Mouse (Mus musculus): ENCODE measurements around the gene Sema3f. TPM values are rescaled to one million over a fixed set of nuclear protein-coding genes. Genes with fewer than 3 reads are reported as not detected.

Sema3f gene
- total and polyA plus RNA-seq, 2 experiments from 2014 or later: 2.7 to 59.5 TPM

DNA sequence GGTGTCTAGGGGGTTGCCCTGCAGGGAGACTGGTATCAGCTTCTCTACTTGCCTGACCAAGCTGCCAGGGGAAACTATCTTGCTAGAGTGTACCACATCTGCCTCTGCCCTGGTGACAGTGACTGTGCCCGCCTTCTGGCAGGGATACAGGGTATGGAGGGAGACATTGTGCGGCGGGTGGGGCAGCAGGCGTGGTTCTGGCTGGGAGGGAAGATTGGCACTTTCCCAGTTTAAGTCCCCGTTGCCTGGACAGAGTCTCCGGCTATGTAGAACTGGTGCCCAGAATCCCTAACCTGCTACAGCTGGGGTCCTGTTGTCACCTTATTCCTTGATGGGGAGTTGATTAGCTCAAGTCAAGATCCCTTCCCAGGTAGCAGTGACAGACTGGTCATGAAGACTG, 77.8 kb downstream of the Sema3f start:
- H3K27me3 ChIP-seq (ENCODE audit: control insufficient read depth, insufficient read depth, low read length): no peaks in the 10 kb centered on the region
- peak overlapping the region; percentile 85 for H3K4me3 ChIP-seq (ENCODE audit: low read depth, low read length)
- H3K27ac ChIP-seq (ENCODE audit: low read depth): peak overlapping the region; percentile 94
- WGBS: 8% methylated on average over 6 of the region's 6 CpGs
- ATAC-seq (ENCODE audit: insufficient read depth, low read depth) (no peak), DNase-seq (ENCODE audit: low spot score) (peak; percentile 65)
- 0 out of 2 replicates have a peak, but pooled peaks cover 6% of the 10 kb centered on the region for H3K36me3 ChIP-seq (replicated peaks; ENCODE audit: control insufficient read depth, insufficient read depth, low read length)
- H3K4me2 ChIP-seq (ENCODE audit: low read depth, low read length): peak overlapping the region; percentile 80
- peak overlapping the region; percentile 89 for H3K9ac ChIP-seq (replicated peaks; ENCODE audit: low read depth, low read length)
- H3K9me3 ChIP-seq (replicated peaks; ENCODE audit: control insufficient read depth, low read length): no peaks in the 10 kb centered on the region
- no peak for TF ChIP-seq CTCF (IDR thresholded peaks at IDR 0.05; ENCODE audit: low read depth)
- no peak for TF ChIP-seq EP300 (IDR thresholded peaks at IDR 0.05; ENCODE audit: low read depth)
- H3K4me1 ChIP-seq (ENCODE audit: control insufficient read depth, insufficient read depth): peaks cover 45% of the 10 kb centered on the region

DNA sequence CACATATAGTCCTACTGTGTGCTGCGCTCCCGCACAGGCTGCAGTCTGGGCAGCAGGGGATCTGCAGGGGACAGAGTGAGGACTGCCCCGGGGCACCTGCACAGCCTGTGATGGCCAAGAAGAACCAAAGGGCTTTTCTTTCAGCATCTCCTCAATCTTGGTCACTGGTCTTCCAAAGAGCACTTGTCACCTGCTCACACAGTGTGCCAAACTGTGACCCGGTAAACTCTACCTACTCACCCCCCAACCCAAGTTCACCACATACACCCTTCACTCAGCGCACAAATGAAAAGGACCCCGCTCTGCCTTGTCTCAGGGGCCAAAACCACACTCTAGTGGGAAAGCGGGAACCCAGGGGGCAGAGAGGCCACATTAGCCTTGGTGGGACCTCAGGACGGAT, 78.4 kb downstream of the Sema3f start:
- no peak for ATAC-seq (ENCODE audit: insufficient read depth, low read depth)
- H3K4me3 ChIP-seq (ENCODE audit: low read depth, low read length): peak overlapping the region; percentile 85; the same call in 1 of the 2 replicates
- 85% methylated on average over 8 of the region's 8 CpGs for WGBS

More for the DNA sequence above, 78.4 kb downstream of the Sema3f start:
- Histone ChIP-seq H3K4me2 (ENCODE audit: low read depth, low read length) (peak overlapping the region; percentile 80), H3K27ac (ENCODE audit: low read depth) (peak overlapping the region; percentile 94), H3K9ac (replicated peaks; ENCODE audit: low read depth, low read length) (peak overlapping the region; percentile 89; the same call in 1 of the 2 replicates), H3K36me3 (replicated peaks; ENCODE audit: control insufficient read depth, insufficient read depth, low read length) (0 out of 2 replicates have a peak, but pooled peaks cover 6% of the 10 kb centered on the region), H3K4me1 (ENCODE audit: control insufficient read depth, insufficient read depth) (peaks cover 51% of the 10 kb centered on the region), H3K9me3 (replicated peaks; ENCODE audit: control insufficient read depth, low read length) (no peaks in the 10 kb centered on the region), H3K27me3 (ENCODE audit: control insufficient read depth, insufficient read depth, low read length) (no peaks in the 10 kb centered on the region)
- no peak for DNase-seq (ENCODE audit: low spot score)
- TF ChIP-seq CTCF (IDR thresholded peaks at IDR 0.05; ENCODE audit: low read depth): no peak
- TF ChIP-seq EP300 (IDR thresholded peaks at IDR 0.05; ENCODE audit: low read depth): no peak

Other genes starting within 250 kb of the Sema3f start
- gene Tmem115, start 176.5 kb downstream of the Sema3f start, total RNA-seq (2014; rRNA removed; ENCODE audit: low replicate concordance): 33.4 and 37.3 TPM in 2 replicates
- gene Tmem115, start 176.5 kb downstream of the Sema3f start, polyA plus RNA-seq (2015; fragmentation: Nextera tagmentation; extraction: Ambion mirVana): 26.7 and 28.5 TPM in 2 replicates
- 13.4 and 22.1 TPM in 2 replicates for gene Cyb561d2, start 168.3 kb downstream of the Sema3f start, total RNA-seq (2014; rRNA removed; ENCODE audit: low replicate concordance)
- gene Cyb561d2, start 168.3 kb downstream of the Sema3f start, polyA plus RNA-seq (2015; fragmentation: Nextera tagmentation; extraction: Ambion mirVana): 14.3 and 16.9 TPM in 2 replicates
- gene Nprl2, start 168.2 kb downstream of the Sema3f start, total RNA-seq (2014; rRNA removed; ENCODE audit: low replicate concordance): 42.3 and 56.4 TPM in 2 replicates
- gene Nprl2, start 168.2 kb downstream of the Sema3f start, polyA plus RNA-seq (2015; fragmentation: Nextera tagmentation; extraction: Ambion mirVana): 22.5 and 23.2 TPM in 2 replicates
- gene Zmynd10, start 163.2 kb downstream of the Sema3f start, total RNA-seq (2014; rRNA removed; ENCODE audit: low replicate concordance): not detected in 2 replicates
- gene Zmynd10, start 163.2 kb downstream of the Sema3f start, polyA plus RNA-seq (2015; fragmentation: Nextera tagmentation; extraction: Ambion mirVana): 0.25 and 0.49 TPM in 2 replicates
- gene Rassf1, start 158.9 kb downstream of the Sema3f start, total RNA-seq (2014; rRNA removed; ENCODE audit: low replicate concordance): 28.7 and 39.0 TPM in 2 replicates
- gene Rassf1, start 158.9 kb downstream of the Sema3f start, polyA plus RNA-seq (2015; fragmentation: Nextera tagmentation; extraction: Ambion mirVana): 34.4 and 35.1 TPM in 2 replicates
- gene Tusc2, start 147.2 kb downstream of the Sema3f start, total RNA-seq (2014; rRNA removed; ENCODE audit: low replicate concordance): 38.6 and 51.2 TPM in 2 replicates
- 37.0 and 38.8 TPM in 2 replicates for gene Tusc2, start 147.2 kb downstream of the Sema3f start, polyA plus RNA-seq (2015; fragmentation: Nextera tagmentation; extraction: Ambion mirVana)
- gene Hyal2, start 142.5 kb downstream of the Sema3f start, total RNA-seq (2014; rRNA removed; ENCODE audit: low replicate concordance): 67.8 and 97.3 TPM in 2 replicates
- 58.6 and 60.5 TPM in 2 replicates for gene Hyal2, start 142.5 kb downstream of the Sema3f start, polyA plus RNA-seq (2015; fragmentation: Nextera tagmentation; extraction: Ambion mirVana)
- 14.0 and 21.3 TPM in 2 replicates for gene Hyal1, start 133.5 kb downstream of the Sema3f start, total RNA-seq (2014; rRNA removed; ENCODE audit: low replicate concordance)
- gene Hyal1, start 133.5 kb downstream of the Sema3f start, polyA plus RNA-seq (2015; fragmentation: Nextera tagmentation; extraction: Ambion mirVana): 5.7 and 6.0 TPM in 2 replicates
- gene Naa80, start 131.6 kb downstream of the Sema3f start, total RNA-seq (2014; rRNA removed; ENCODE audit: low replicate concordance): 28.4 and 58.8 TPM in 2 replicates
- 14.5 and 17.5 TPM in 2 replicates for gene Naa80, start 131.6 kb downstream of the Sema3f start, polyA plus RNA-seq (2015; fragmentation: Nextera tagmentation; extraction: Ambion mirVana)
- gene Hyal3, start 129.7 kb downstream of the Sema3f start, total RNA-seq (2014; rRNA removed; ENCODE audit: low replicate concordance): 0.65 and 0.66 TPM in 2 replicates
- 0.29 and 0.44 TPM in 2 replicates for gene Hyal3, start 129.7 kb downstream of the Sema3f start, polyA plus RNA-seq (2015; fragmentation: Nextera tagmentation; extraction: Ambion mirVana)
- 22.3 and 31.2 TPM in 2 replicates for gene Ifrd2, start 122.8 kb downstream of the Sema3f start, total RNA-seq (2014; rRNA removed; ENCODE audit: low replicate concordance)
- gene Ifrd2, start 122.8 kb downstream of the Sema3f start, polyA plus RNA-seq (2015; fragmentation: Nextera tagmentation; extraction: Ambion mirVana): 28.6 and 33.6 TPM in 2 replicates
- gene Sema3b, start 101.2 kb downstream of the Sema3f start, total RNA-seq (2014; rRNA removed; ENCODE audit: low replicate concordance): 21.0 and 34.9 TPM in 2 replicates
- 8.9 and 9.1 TPM in 2 replicates for gene Sema3b, start 101.2 kb downstream of the Sema3f start, polyA plus RNA-seq (2015; fragmentation: Nextera tagmentation; extraction: Ambion mirVana)
- gene Gnai2, start 75.1 kb downstream of the Sema3f start, total RNA-seq (2014; rRNA removed; ENCODE audit: low replicate concordance): 472 and 473 TPM in 2 replicates
- 291 and 295 TPM in 2 replicates for gene Gnai2, start 75.1 kb downstream of the Sema3f start, polyA plus RNA-seq (2015; fragmentation: Nextera tagmentation; extraction: Ambion mirVana)
- gene Slc38a3, start 40.9 kb downstream of the Sema3f start, total RNA-seq (2014; rRNA removed; ENCODE audit: low replicate concordance): 8.9 and 16.9 TPM in 2 replicates
- 2.7 and 4.0 TPM in 2 replicates for gene Slc38a3, start 40.9 kb downstream of the Sema3f start, polyA plus RNA-seq (2015; fragmentation: Nextera tagmentation; extraction: Ambion mirVana)
- not detected in 2 replicates for gene Gnat1, start 30.8 kb downstream of the Sema3f start, total RNA-seq (2014; rRNA removed; ENCODE audit: low replicate concordance)
- gene Gnat1, start 30.8 kb downstream of the Sema3f start, polyA plus RNA-seq (2015; fragmentation: Nextera tagmentation; extraction: Ambion mirVana): 0.25 and 0.33 TPM in 2 replicates
- gene Rbm5, start 60.5 kb upstream of the Sema3f start, total RNA-seq (2014; rRNA removed; ENCODE audit: low replicate concordance): 53.5 and 90.6 TPM in 2 replicates
- 81.7 and 88.9 TPM in 2 replicates for gene Rbm5, start 60.5 kb upstream of the Sema3f start, polyA plus RNA-seq (2015; fragmentation: Nextera tagmentation; extraction: Ambion mirVana)
- 20.3 and 35.1 TPM in 2 replicates for gene Rbm6, start 162.8 kb upstream of the Sema3f start, total RNA-seq (2014; rRNA removed; ENCODE audit: low replicate concordance)
- gene Rbm6, start 162.8 kb upstream of the Sema3f start, polyA plus RNA-seq (2015; fragmentation: Nextera tagmentation; extraction: Ambion mirVana): 27.1 and 28.3 TPM in 2 replicates
- 12.1 and 16.4 TPM in 2 replicates for gene Mon1a, start 177.7 kb upstream of the Sema3f start, total RNA-seq (2014; rRNA removed; ENCODE audit: low replicate concordance)
- 9.9 TPM in 2 replicates for gene Mon1a, start 177.7 kb upstream of the Sema3f start, polyA plus RNA-seq (2015; fragmentation: Nextera tagmentation; extraction: Ambion mirVana)
- 1.8 and 20.1 TPM in 2 replicates for gene Mst1r, start 196.4 kb upstream of the Sema3f start, total RNA-seq (2014; rRNA removed; ENCODE audit: low replicate concordance)
- gene Mst1r, start 196.4 kb upstream of the Sema3f start, polyA plus RNA-seq (2015; fragmentation: Nextera tagmentation; extraction: Ambion mirVana): 0.74 and 1.2 TPM in 2 replicates
- not detected in 2 replicates for gene Actl11, start 218.0 kb upstream of the Sema3f start, total RNA-seq (2014; rRNA removed; ENCODE audit: low replicate concordance)
- gene Actl11, start 218.0 kb upstream of the Sema3f start, polyA plus RNA-seq (2015; fragmentation: Nextera tagmentation; extraction: Ambion mirVana): not detected in 2 replicates
- gene Camkv, start 225.2 kb upstream of the Sema3f start, total RNA-seq (2014; rRNA removed; ENCODE audit: low replicate concordance): 0.15 TPM in 1 of 2 replicates, not detected in the other
- gene Camkv, start 225.2 kb upstream of the Sema3f start, polyA plus RNA-seq (2015; fragmentation: Nextera tagmentation; extraction: Ambion mirVana): 0.03 TPM in 1 of 2 replicates, not detected in the other
- gene Traip, start 239.7 kb upstream of the Sema3f start, total RNA-seq (2014; rRNA removed; ENCODE audit: low replicate concordance): 4.8 and 10.0 TPM in 2 replicates
- gene Traip, start 239.7 kb upstream of the Sema3f start, polyA plus RNA-seq (2015; fragmentation: Nextera tagmentation; extraction: Ambion mirVana): 2.3 and 3.3 TPM in 2 replicates